Mouse (Mus musculus) mouse embryonic stem cell (cell line): ENCODE measurements around the gene Gm5089.

ENCODE experiments used
- in situ Hi-C, 2 experiments: fragments of 300-500 bp; cut with MboI; formaldehyde crosslinking; loops; 1 replicate in 1 of 2; 3 replicates in 1 of 2; pipeline ENCODE4 v1.14.3; 2019 to 2020; ENCODE audit warnings: low sequenced_read_pairs in 2 of 2, low pct_unique_long_range_greater_than_20kb in 1 of 2, mixed read lengths in 1 of 2; ENCODE audit not compliant: unreplicated experiment in 1 of 2

Gene Gm5089

DNA sequence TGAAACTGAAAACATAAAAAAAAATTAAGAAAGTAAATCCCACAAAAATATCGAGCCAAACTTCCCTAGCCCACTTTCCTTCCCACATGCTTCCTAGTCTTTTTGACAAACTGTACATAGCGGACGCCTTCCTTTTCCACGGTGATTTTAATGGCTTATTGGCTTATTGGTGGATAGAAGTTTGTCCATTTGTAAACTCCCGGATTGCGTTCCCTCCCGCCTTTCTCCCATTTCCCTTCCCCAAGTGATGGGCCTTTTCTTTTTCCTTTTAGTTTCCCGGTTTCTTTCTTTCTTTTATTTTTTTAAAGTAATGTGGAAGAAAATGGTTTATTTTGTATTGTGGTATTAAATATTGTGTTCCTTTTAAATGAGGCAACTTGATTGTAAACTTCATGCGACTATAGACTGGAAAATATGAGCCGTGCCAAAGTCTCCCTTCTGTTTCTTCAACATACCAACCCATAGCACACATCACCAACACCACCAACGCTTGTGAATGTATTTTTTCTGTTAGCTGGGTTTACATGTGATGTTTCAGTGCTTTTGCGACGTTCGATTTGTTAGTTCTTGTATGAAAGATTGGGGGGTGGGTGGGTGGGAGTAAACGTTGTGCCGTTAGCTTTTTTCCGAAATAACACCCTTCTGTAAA lies 28.7 kb upstream of the Gm5089 start:
- in situ Hi-C loops: no loop called here

- in situ Hi-C loops: no loop called here
These were observed 27.7 kb upstream of the Gm5089 start for GRCm38 (mm10) chr14:122478574-122479011.

DNA sequence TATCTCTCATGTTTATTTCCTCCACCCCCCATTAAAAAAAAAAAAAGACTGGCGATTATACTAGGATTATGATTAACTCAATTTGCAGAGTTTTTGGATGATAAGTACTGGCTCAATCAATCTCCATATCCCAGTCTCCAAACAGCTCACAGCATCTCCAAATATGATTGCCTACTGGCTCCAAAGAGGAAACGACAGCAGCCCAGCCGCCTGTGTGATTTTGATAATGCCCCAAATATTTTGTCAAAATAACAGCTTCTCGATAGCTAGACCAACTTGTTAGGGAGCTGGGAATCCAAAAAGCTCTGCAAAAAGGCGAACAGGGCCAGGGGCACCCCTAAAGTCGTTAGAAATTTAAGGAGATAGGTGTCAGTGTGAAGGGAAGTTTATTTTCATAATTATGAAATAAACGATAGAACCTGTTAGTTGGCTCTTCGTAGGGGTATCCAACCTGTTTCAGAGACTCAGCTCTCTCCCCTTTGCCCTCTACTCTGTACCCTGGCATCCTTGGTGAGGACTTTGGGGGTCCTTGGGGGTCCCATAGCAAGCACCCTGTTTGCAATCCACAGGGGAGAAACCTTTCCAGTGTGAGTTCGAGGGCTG lies 27.2 kb upstream of the Gm5089 start:
- in situ Hi-C loops: no loop called here

DNA sequence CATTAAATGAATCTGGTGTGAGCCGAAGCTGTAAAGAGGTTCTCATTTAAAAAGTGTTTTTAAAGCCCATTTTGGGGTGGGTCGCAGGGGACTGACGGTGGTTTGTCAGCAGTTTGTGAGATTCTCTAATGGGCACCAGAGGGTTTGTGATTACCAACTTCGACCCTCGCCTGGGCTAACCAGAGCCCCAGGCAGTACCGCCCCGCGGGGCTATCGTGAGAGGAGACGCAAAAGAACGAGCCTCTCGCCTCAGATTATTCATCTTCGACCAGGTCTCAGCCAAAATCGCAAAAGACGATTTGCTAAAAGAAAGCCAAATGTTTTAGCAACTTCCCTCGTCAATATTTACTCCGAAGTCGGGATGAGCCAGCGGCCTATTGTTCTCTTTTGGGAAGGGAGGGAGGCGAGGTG lies 26.4 kb upstream of the Gm5089 start:
- in situ Hi-C loops: no loop called here

DNA sequence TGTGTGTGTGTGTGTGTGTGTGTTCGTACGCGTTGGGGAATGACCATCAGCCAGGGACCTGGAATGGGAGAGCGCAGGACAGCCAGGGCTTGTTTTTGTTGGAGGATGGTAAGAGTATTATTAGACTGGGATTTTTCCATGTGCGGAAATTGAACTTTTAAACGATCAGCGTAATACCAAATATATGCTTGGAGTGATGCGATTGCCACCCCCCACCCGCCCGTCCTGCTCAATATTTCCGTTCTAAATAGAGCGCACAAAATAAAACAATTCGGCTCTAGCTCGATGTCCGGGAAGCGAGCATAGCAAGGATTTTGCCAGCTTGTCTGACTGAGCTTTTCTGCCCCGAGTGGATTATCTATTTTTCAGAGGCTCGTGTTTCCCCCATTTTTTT lies 25.9 kb upstream of the Gm5089 start:
- in situ Hi-C loops: no loop called here

- in situ Hi-C loops: no loop called here
These were observed 25.3 kb upstream of the Gm5089 start for GRCm38 (mm10) chr14:122476041-122476821.

DNA sequence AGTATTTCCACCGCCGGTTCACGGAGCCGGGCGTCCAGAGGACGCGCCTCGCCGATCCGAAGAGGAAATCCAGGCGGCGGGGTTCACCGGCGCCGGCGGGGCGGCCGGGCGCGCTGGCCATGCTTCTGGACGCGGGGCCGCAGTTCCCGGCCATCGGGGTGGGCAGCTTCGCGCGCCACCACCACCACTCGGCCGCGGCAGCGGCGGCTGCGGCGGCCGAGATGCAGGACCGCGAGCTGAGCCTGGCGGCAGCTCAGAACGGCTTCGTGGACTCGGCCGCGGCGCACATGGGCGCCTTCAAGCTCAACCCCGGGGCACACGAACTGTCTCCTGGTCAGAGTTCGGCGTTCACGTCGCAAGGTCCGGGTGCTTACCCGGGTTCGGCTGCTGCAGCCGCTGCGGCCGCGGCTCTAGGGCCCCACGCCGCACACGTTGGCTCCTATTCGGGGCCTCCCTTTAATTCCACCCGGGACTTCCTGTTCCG lies 24.7 kb upstream of the Gm5089 start:
- in situ Hi-C loops: no loop called here

DNA sequence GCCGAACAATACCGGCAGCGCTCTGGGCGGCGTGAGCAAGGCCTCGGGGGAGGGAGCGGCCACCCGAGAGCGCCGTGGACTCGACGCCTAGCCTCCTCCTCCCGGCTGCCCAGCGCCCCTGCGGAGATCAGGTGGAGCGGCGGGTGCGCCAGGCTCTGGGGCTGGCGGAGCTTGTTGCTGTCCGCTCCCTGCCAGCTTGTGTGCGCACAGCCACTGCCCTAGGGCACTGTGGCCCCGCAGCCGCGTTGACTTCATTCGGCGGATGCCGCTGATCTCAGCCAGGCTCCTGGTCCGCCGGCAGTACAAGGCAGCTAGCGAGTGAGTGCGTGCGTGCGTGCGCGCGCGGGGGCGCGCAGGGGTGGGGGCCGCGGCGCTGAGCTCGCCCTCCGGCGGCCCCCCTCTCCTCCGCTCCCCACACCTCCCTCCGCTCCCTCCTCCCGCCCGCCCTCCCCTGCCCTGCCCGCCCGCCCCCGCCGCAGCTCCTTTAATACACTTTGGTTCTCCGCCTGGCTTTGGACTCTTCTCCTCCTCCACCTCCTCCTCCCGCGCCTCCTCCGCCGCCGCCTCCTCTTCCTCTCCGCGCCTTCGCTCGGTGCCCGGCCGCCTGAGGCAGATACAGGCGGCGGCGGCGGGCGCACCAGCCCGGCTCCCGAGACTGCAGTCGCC lies 24.1 kb upstream of the Gm5089 start, which contains the start of gene Zic2:
Gene Zic2 (plus strand): TSS at position 545 of the 666 bp plus-strand sequence.
- in situ Hi-C loops: no loop called here

GRCm38 (mm10) chr14:122474041-122474890 lies 23.4 kb upstream of the Gm5089 start:
- in situ Hi-C loops: no loop called here

- in situ Hi-C loops: no loop called here
These were observed 22.4 kb upstream of the Gm5089 start for GRCm38 (mm10) chr14:122473211-122473751.

DNA sequence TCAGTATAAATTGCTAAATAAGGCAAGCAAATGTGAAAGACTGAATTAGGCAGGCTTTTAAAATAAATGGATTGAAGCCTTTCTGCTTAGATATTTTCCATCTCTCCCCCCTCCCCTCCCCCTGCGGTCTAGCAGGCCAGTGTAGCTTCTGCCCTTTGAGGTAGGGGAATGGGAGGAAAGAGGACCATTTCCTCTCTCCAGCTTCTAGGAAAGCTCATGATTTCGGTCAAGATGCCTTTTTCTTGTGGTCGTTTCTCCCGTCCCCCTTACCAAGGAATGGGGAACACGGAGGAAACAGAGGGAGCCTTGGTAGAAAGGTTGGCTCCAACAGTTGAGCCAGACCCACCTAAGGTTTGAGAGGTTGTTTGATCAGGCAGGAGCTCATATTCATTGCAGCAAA lies 21.7 kb upstream of the Gm5089 start:
- in situ Hi-C loops: no loop called here

- in situ Hi-C loops: no loop called here
These were observed 21.2 kb upstream of the Gm5089 start for GRCm38 (mm10) chr14:122472161-122472560.

- in situ Hi-C loops: no loop called here
These were observed 20.7 kb upstream of the Gm5089 start for GRCm38 (mm10) chr14:122471449-122472085.

DNA sequence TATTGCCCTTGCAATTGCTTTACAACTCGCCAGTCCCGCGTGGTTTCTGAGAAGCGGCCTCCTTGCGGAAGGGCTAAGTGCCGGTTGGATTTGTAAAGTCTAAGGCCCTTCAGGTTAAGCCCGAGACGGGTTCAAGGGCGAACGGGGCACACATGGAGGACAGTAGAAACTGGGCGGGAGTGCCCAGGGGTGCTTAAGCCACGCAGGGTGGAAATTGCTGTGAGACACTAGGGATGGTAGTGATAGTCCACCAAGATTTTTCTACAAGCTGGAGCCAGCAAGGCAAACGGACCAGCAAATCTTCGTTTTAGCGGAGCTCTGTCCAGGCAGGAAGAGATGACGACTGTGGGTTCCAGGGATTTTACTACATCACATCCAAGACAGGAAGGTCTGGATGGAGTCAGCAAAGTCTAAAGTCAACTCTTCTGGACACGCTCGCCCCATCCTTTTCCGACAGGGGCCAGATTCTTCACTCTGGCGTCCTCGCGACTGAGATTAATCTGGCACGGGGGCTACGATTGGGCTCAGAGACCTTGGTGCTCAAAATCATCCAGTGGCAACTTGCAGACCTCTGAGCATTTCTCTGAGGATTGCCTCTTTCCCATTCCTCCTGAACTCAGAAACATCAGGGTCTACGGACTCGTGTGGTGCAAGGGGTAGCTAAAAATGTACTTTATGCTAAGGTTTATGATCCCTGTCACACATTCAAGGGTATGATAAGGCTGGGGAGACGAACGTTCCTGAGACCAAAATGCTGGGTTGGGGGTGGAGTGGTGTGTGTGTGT lies 18.2 kb upstream of the Gm5089 start:
- in situ Hi-C loops: no loop called here

- in situ Hi-C loops: no loop called here
These were observed 17.3 kb upstream of the Gm5089 start for GRCm38 (mm10) chr14:122467926-122468841.
